Mouse (Mus musculus) liver, adult 2 months (tissue): ENCODE measurements at regions not wholly inside any gene's neighbourhood (a gene's known extent, or its start where the extent isn't known, plus 50 kb on each side); places are given as distances from the start of the nearest gene placed in this dataset.

Experiments used
- CTCF ChIP-seq: fragments of 200-500 bp; IDR thresholded peaks from 2 replicates; pipeline ENCODE4 v1.5.1; 2011; ENCODE audit warnings: low read depth, low read length, control low read depth
- POLR2A ChIP-seq: fragments of 200-500 bp; IDR thresholded peaks from 2 replicates; pipeline ENCODE4 v1.6.1; 2011; ENCODE audit warnings: low read length, control low read depth; ENCODE audit not compliant: insufficient read depth; ENCODE audit errors: extremely low read depth

DNA sequence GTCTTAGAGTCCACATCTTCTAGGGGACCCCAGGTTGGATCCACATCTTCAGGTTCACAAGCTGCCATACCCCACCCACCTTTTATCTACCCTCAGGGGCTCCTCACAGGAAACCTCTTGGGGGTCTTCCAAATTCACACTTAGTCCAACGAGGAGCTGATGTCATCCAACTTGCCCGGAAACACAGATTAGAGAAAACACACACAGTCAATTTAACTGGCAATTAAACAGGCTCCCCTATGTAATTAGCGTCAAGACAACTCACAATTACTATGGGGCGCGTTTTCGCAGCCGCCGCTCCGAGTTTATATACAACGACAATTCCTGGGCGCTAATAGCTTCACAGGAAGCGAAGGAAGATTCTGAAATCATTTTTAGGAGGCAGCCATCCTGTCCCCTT lies 91.4 kb upstream of the Zfp618 start:
- no peak for TF ChIP-seq POLR2A
- TF ChIP-seq CTCF = no peak
